Mouse (Mus musculus) frontal cortex, postnatal 14 days (tissue): ENCODE results near the gene Lpp.

ENCODE experiments used
- DNase-seq, 2 experiments: peaks; one replicate each; pipeline ENCODE4 v3.0.0; 2022; ENCODE audit warnings: low spot score in 2 of 2

The Lpp gene

DNA sequence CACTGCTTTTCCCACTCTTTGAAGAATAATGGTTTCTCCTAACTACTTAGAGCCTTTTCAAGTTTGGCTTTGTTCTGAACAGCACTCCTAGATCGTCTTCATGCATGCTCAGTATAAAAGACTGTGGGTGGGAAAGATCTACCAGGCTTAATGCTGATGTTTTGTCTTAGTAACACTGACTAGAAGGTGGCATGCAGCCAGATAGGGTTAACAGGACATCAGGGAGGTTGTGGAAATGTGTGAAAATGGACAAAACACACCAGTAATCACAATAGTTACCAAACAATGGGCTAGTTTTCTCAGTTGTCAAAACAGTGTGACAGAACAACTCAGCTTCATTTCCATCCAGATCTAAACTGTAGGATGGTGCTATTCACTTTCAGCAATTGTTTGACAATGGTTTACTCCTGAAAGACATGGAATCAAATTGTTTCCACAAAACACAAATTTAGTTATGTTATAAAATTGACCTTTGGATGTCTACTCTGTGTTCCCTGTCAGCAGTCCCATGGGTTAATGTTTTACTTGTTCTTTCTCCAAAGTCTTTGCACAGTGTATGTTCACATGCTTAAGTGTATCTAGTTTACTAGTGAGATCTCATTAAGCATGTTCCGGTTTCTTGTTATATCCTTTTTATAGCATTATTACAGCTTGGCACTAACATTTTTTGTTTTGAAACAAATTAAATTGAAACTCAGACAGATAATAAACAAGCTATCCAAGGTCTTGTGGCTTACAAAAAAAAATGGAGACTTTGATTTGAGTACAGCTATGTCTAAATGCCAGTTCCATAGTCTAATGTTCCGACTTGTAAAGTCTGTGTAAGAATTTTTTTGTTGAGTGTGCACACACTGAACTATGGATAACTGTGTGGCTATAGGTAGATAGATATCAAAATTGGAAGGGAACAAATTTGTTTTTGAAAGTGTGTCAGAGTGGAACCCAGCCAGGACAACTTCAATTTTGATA, 229.2 kb downstream of the Lpp start:
- DNase-seq = no peak

DNA sequence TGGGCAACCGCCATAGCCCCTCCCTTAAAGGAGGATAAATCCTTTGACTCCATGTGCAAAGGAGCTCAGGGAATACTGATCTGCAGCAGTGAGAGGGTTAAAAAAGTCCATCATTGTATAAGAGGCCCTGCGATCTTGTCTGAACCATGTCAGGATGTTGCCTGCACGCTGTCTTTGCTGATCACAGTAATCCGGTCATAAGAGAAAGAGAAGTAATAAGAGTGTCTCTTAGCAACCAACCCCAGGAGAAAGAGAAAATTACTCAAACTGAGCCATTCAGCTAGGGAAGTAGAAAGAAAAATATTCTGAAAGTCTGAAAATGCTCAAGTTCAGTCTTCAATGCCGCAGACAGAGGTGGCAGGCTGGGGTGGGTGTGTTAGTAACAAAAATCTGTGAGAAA, 231.0 kb downstream of the Lpp start:
- no peak for DNase-seq

DNA sequence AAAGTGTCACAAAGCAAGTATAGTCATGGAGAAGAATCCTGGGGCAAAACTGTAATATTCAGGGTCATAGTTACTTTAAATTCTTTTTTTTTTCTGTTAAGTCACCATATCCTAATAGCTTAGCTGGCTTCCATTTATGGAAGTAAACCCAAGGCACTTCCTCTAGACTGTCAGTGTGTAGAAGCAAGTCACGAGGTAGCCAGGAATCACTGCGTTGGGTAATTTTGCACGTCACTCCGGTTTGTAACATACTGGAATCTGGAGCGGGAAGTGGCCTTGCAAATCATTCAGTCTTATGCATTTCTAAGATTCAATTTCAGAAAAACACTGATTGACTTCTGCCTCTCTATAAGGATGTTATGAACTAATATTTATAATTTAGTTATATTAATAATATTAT, 232.3 kb downstream of the Lpp start:
- no peak for DNase-seq

DNA sequence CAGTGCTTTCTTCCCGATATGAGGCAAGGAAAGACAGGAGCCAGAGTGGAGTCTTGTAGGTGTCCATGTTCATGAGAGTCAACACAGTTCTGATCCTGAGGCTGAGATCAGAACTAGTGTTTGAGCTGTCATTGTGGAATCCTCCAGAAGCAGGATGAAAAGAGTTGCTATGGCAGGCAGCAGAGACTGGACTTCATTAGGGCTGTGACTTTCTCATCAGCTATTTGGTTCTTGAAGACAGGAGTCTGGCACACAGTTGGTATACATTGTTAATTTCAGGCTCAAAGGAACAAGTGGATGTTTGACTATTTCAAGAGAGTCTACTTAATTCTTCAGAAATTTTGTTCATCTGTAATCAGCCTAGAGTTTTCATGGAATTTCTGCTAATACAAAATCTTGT, 235.5 kb downstream of the Lpp start:
- DNase-seq = no peak

DNA sequence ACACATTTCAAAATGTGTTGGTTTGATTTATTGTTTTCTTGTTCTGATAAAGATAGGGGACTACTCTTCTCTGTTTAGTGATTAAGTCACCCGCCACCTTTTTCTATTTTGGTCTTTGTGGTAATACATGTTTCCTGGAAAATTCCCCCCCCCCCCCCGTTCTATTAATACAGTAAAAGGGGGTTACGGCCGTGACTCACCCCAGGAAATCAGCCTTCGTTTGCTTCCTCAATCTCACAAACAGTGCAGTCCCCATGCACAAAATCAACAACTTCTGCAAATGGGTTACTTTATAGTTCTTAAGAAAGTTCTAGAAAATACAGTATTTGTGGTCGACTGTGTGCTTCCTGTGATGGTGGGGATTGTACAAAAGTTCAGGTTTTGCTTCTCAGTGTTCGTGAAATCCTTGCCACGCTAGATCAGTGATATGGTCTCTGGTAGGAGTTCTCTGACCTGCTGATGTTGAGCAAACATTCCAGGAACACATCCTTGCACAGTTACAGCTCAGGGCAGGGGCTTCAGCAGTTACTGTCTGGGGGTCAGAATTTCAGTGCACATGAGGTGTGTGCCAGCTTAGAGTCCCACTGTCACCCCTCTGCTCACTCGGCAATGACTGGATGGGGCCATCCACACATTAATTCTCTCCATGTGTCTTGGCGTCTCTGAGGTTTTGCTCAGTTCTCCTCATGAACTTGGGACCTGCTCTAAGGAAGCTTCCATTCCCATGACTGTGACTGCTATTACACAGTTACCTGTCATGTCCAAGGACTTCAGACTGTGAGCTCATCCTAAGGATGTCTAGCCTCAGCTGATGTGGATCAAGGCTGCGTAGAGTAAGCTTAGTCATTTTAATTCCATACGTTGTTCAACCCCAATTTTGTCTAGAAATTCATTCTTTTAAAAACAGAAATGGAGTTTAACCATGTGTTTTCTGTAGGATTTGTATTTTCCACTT, 236.2 kb downstream of the Lpp start:
- DNase-seq = no peak

DNA sequence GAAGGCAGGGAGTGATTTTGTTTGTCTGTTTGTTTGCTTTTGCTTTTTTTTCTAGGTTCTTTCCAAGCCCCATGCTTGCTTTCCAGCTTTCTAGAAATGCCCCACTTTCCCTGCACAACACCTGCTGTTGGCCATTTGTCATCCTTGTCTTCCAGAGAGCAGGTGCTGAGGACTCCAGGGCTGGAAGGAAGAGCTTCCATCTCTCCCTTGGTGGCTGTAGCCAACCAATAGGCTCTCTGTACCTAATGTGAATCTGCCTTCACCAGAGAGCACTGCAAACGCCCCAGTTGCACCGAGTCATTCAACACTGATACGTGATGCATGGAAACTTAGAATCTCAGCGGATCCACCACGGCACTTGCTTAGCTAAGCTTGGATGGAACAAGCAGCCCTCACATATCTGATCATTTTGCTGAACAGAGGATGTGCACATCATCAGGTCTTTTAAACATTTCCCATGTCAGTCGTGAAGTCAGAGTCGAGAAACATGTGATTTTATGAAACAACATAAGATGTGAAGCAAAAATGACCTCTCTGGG, 242.1 kb downstream of the Lpp start:
- no peak for DNase-seq

DNA sequence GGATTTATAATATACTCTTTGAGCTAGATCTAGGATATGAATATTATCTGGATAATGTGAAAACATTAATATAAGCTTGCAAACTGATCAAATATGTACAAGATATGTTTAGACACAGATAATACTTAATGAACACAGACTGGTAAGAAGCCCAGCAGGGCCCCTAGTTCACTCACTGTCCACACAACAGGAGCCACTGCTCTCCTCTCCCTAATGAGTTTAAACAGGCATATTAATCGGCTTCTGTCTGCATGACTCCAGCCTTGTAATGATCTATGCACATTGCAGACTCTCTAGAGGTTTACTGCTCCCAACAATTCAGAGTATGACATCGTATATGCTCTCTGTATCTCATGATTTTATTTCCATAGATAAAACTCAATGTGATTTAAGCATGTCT, 243.6 kb downstream of the Lpp start:
- DNase-seq = no peak

DNA sequence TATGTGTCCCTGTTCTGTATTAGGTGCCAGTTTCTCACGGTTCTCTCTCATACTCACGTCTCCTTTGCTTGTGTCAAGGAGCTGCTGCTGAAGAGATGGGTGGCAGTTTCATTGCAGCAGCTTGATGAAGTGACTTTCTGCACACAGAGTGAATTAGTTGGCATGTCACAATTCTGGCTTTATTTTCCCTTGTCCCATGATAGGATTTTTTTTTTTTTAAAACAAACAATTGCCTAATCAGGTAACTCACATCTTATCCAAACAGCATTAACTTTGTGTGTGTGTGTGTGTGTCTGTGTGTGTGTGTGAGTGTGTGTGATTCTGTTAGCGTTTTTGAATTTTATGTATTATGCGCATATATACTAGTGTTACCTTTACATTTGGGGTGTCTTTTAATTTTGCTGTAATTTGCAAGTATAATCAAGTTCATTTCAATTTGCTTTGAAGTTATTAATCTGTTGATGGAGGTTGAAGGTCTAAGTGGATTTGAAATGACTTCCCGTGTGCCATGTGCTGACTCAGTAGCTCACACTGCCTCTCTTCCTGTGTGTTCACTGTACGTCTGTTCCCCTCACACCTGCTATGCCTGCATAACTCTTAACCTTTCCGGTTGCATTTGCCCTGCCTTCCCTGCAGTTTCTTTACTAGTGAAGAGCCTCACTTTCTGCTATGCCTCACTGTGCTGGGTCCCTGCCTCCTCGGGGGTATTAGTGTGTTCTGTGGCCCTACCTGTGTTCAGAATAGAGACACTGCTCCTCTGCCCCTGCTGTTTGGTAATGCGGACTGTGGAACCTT, 247.9 kb downstream of the Lpp start:
- DNase-seq = no peak

DNA sequence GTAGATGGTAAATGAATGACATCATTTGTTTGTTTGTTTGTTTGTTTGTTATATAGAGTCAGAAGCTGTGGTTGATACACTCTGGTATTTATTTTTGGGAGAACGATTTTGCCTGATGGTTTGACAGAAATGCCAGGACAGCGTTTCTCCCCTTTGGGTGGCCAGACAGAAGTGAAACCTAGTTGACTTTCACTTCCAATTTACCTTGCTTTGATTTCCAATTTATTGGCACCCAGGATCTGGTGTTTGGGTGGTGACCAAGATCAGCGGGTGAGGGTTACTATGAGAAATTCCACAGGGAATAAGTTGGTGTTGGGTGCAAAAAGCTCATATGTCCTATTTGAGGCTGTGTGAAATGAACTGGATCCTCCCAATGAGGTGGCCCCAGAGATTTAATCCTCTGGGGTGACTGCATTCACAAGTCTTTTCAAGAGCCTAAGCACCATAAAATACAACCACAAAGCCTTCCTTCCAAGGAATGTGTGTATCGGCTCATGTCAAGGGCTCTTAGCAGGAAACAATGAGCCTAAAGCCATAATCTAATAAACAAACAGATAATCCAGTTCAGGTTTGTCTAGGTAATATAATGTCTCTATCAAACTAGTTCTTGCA, 249.8 kb downstream of the Lpp start:
- no peak for DNase-seq

DNA sequence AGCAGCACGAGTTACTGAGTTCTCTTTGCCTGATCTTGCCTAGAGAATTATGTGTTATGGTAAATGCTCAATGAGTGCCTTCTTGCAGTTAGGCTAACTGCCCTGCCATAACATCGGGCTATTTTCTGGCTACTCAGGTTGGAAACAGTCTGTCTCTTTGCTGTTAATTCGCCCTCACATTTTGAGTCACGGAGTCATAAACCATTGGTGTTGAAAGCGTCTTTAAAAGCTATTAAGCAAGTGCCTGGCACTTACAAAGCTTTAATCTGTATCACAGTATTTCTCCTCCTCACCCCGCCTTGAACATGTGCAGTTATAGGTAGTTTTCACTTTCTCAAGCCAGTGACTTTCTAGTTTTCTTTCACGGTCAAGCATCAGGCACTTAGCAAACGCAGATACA, 250.8 kb downstream of the Lpp start:
- DNase-seq = no peak

DNA sequence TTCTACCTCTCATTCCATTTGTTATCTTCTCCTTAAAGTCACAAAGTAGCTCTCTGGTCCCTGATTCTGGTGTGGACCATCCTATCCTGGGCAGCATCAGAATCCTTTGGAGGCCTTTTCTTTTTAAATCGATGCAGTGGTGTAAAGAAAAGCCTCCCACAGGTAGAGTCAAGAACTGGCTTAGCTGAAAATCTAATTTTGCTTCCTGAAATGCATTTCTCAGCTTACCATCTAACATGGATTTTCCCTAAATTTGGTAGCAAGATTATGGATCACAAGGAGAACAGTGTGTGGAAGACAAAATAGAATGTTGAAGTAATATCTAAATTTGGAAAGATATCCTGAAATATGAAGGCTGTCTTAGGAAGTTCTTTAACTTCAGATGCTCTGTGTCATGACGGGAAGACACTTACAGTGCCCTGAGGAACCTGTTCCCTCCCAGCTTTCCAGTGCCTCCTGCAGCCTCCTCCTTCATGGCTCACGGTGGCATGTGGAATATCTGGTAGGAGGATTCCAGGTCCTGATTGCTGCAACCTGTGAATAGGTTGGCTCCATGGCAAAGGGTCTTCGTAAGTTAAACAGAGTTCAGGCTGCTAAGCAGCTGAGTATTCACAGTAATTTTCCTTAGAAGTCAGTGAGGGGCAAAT, 251.6 kb downstream of the Lpp start:
- no peak for DNase-seq

DNA sequence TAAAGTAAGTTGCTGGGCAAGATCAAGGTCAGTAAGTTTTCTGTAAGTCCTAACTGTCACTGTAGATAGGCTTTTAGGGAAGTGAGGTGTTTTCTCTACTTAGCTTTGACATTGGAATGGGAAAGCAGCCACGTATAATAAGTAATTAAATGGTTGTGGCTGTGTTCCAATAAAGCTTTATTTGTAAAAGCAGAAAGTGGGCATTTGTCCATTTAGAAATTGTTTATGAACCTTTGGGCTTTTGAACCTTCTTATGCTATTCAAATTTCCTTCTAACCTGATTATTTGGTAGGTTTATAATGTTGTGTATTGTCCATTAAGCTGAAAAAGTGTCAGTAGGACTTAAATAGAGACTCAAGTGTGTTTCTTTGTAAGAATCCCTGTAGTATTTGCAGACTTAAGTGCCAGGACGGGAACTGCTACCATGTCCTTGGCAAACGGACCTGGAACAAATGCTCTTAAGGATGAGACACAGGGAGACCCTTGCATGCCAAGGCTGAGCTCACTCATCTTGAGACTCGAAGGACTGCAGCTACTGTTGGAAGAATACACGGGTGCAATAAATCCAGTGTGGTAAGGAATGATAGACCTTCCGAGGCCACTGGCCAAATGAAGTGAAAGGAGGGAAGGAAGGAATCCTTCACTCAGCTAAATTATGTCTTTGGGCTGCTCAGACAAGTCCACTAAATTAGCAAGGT, 252.7 kb downstream of the Lpp start:
- DNase-seq = no peak

DNA sequence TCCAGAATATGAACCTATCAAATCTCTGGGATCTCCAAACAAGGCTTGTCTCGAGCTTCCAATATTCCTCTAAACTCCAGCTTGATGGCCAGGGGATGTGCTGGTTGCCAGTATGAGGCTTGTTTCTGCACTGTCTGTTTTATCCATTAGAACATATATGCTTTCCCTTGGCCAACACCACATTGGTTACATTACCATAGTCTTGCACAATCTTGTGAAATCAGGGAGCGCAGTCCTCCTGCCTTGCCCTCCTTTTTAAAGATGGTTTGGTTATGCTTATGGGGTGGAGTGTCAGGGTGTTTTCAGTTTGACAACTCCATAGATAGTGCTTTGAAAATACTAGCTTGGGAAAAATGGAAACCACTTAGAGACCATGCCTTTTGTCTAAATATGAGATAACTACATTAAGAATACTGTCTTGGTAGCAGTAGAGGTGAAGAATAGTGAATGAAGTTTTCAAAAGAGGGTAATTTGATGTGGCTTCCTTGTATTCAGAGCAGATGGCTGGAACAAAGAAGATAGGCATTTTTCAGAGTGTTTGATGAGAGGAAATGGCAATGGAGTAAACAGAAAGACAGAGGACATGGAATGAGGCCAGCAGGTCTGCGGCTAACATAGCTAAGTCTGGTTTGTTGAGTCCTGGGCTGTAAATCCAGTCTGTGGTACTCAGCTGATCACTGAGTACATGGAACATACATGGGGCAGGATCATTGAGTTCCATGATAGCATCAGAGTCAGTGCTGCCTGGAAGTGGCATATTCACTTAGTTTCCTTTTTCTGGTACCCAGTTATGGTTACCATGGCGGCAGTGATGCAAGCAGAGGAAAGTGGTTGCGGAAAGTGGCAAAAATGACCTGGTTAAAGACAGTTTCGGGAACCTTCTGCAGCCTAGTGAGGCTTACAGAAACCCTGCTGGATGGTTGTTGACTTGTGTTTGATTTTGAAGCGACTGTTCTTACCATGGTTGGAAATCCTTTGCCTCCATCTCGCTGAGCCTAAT, 258.6 kb downstream of the Lpp start:
- no peak for DNase-seq

DNA sequence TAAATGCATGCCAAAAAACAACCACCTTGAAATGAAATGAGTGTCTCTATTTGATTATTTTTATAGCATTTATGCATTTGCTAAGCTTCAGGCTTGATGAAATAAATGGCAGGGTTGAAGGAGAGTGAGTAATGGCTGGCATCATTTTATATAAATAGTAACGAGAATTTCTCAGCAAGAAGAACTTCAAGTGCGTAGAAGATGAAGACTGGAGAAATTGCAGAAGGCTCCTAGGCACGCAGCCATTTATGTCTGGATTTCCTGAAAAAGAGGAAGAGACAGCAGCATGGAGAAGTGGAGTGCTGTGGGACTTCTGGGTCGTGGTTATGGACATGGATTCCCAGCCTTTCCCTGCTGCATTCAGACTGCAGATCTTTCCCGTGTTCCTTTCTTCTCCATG, 259.7 kb downstream of the Lpp start:
- DNase-seq = no peak

DNA sequence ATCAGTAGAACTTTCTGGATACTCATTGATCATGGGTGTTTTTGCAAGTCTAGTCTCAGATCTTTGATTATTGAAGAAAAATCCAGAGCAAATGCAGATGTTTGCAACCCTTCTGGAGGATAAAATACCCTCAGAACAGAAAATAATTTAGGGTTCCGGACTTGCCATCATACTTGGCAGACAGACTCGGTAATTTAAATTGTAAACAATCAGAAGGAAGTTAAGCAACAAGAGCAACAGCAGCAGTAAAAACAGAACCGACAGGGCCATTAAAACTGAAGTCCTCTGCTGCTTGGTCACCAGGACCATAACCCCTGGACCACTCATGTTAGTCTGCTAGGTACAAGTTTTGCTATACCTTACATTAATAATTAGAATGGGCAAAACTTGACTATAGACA, 261.8 kb downstream of the Lpp start:
- no peak for DNase-seq

DNA sequence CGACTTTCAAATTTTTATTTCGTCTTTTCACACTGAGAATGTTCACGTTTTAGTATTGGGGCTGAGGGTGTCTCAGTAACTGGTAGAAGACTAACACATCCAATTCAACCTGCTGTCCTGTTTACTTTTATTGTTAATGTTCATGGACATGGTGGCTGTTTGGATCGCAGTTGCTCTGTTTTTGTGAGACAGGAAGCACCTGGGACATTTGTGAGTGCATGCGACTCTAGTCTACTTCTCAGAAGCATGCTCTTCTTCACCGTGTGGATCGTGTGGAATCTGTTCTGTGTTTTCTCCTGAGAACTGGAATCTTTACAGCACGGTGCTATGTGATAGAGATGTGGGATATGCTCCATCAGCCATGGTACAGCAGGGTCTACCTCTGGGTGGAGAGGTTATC, 262.7 kb downstream of the Lpp start:
- DNase-seq = no peak

DNA sequence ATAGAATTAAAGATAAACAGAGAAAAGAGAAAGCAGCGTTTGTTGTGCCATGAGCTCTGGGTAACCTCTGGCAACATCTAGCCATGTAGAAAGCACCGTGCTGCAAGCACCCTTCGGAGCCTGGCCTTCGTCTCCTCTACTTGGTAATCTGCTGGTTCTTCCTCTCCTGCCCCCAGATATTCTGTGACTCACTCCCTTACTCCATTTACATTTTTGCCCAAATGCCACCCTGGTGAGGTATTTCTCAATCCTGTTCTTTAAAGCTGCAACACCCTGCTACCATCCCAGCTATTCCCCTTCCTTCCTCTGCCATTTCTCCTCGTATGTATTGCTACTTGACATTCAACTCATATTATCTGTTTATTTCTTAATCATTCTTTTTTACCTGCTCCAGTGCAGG, 263.4 kb downstream of the Lpp start:
- DNase-seq = no peak

DNA sequence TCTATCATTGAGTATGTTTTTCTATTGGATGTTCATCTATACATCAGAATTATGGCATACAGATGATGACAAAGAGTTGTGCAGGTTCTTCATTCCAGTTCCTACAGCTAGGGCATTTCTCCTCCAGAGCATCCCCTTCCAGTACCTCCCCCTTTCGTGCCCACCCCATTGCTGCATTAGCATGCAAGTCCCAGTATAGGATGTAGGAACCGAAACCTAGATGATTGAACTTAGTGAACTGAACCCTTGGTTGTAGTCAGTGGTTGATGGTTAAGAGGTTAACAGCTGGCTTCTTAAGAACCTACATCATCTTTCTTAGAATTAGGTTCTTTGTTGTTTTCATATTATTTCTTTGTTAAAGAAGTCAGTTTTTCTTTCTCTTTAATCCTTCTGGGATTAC, 265.7 kb downstream of the Lpp start:
- DNase-seq = no peak

DNA sequence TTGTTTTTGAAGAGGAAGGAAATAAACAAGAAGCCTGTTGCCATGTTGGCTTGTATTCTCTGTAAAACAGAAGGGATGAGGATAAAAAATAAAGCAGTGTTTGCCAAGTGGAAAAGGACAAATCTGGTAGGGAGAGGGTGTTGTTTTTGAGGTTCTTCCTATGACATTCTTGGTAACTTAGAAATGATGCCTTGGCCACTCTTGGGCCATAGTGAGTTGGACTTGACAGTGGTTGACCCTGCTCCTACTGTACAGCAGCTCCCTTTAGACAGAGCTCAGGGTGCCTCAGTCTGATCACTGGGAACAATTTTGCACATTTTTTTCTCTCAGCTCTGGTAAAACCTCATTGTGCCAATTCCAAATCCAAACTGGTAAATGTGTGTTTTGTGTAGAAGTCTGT, 270.8 kb downstream of the Lpp start:
- DNase-seq = no peak
